Mouse (Mus musculus): ENCODE data around the gene G6pc. TPM values are rescaled to one million over a fixed set of nuclear protein-coding genes. Genes with fewer than 3 reads are reported as not detected.
A peak's percentile ranks its signal among the peaks of the same experiment; 100 is the strongest.
"Not testable (repeated sequence)": the region's sequence is repeated elsewhere in the genome, so short reads cannot be mapped to it uniquely, and the experiment has no call there.

Gene G6pc
- polyA plus RNA-seq, 1 experiment from 2014 or later, result not detected

DNA sequence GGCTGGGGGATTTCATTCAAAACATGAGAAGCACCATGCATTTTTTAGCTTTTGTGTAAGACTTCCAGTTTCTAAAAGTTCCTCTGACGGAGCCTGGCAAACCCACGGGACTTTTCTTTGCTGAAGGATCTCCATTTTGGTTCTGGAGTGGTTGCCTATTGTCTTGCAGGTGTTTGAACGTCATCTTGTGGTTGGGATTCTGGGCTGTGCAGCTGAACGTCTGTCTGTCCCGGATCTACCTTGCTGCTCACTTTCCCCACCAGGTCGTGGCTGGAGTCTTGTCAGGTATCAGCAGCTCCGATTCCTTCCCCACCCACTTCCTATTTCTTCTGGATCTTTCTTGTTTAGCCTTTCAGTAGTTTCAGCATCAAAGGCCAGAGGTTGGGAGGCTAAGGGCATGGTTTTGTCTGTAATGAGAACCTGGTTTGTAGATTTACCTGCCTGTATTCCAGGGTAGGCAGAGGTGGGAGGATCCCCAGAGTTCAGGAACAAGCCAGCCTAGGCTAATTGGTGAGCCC, 7.1 kb downstream of the G6pc start:
- ATAC-seq (ENCODE audit: low read depth), result no peak
- Histone ChIP-seq H3K4me3 (ENCODE audit: low read length) (no peak overlapping the region), H3K9me3 (ENCODE audit: control insufficient read depth, low read length) (no peaks in the 10 kb centered on the region), H3K27ac (ENCODE audit: low read length) (no peak overlapping the region), H3K36me3 (ENCODE audit: control insufficient read depth, insufficient read depth, low read length) (no peaks in the 10 kb centered on the region), H3K9ac (ENCODE audit: low read length) (no peak overlapping the region), H3K4me2 (ENCODE audit: low read depth, low read length) (no peak overlapping the region), H3K27me3 (ENCODE audit: control insufficient read depth, insufficient read depth, low read depth, low read length) (no peaks in the 10 kb centered on the region), H3K4me1 (replicated peaks; ENCODE audit: control insufficient read depth, insufficient read depth, low read length) (no peaks in the 10 kb centered on the region)
- WGBS, result 63% methylated on average over 7 of the region's 7 CpGs

GRCm38 (mm10) chr11:101378196-101378595, 10.8 kb downstream of the G6pc start:
- not testable (repeated sequence) for H3K27ac ChIP-seq (ENCODE audit: low read length); H3K4me2 ChIP-seq (ENCODE audit: low read depth, low read length); H3K9ac ChIP-seq (ENCODE audit: low read length); H3K4me3 ChIP-seq (ENCODE audit: low read length); H3K36me3 ChIP-seq (ENCODE audit: control insufficient read depth, insufficient read depth, low read length); H3K9me3 ChIP-seq (ENCODE audit: control insufficient read depth, low read length); H3K27me3 ChIP-seq (ENCODE audit: control insufficient read depth, insufficient read depth, low read depth, low read length); ATAC-seq (ENCODE audit: low read depth); H3K4me1 ChIP-seq (replicated peaks; ENCODE audit: control insufficient read depth, insufficient read depth, low read length)
- 92% methylated on average over 8 of the region's 8 CpGs for WGBS

DNA sequence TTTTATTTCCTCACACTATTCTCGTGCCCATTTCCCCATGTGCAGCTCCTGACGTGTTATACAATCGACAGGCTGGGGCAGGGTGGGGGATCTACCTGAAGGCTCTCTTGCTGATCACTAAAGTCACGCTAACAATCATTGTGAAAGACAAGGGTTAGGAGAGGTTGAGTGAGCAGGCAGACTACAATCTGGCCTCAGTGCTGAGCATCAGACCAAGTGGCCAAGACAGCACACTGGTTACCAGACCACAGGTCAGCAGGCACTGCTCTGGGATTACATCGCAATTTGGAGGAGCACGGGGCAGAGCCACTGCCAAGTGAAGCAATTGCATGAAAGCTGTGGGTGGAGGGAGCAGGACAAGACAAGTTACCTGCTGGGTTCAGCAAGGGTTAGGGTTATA, 11.6 kb downstream of the G6pc start:
- no peak overlapping the region for H3K4me3 ChIP-seq (ENCODE audit: low read length)
- 78% methylated on average over 6 of the region's 6 CpGs for WGBS
- H3K4me1 ChIP-seq (replicated peaks; ENCODE audit: control insufficient read depth, insufficient read depth, low read length), result no peaks in the 10 kb centered on the region
- no peak overlapping the region for H3K9ac ChIP-seq (ENCODE audit: low read length)
- no peaks in the 10 kb centered on the region for H3K9me3 ChIP-seq (ENCODE audit: control insufficient read depth, low read length)
- no peak for ATAC-seq (ENCODE audit: low read depth)
- no peak overlapping the region for H3K27ac ChIP-seq (ENCODE audit: low read length)
- H3K27me3 ChIP-seq (ENCODE audit: control insufficient read depth, insufficient read depth, low read depth, low read length), result no peaks in the 10 kb centered on the region
- no peaks in the 10 kb centered on the region for H3K36me3 ChIP-seq (ENCODE audit: control insufficient read depth, insufficient read depth, low read length)
- no peak overlapping the region for H3K4me2 ChIP-seq (ENCODE audit: low read depth, low read length)

DNA sequence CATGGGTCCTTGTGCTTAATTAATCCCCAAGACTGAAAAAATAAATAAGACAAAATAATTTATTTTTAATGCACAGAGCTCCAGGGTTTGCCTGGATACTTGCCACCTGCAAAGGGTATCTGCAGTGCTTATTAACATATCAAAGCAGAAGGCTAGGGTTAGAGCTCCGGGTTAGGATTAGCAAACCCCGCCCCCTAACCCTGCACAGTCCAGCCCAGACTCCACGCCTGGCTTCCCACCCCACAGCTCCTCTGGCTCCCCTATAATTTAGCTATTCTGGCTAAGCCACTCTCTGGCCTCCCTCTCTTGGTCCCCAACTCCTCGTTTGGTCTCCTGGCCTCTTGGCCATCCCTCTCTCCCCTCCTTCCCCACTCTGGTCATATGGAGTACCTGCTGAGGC, 14.5 kb downstream of the G6pc start:
- ATAC-seq (ENCODE audit: low read depth), result no peak

DNA sequence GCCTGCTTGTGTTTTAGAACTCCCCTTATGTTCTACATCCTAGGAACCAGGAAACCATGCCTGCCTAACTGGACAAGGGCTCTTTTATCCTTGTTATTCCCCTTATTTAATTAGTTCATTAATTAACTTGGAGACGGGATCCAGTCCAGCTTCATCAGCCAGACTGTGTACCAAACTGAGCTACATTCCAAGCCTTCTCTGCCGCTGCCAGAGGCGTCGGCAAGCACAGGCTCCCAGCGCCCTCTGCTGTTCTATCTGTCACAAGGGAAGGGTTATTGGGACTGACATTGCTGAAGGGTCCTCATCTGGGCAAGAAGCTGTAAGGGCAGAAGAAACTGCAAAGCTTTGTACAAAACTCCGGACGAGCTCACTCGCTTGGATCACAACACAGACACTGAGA, 27.7 kb downstream of the G6pc start:
- WGBS, result 0% methylated on average over 8 of the region's 8 CpGs
- H3K4me3 ChIP-seq (ENCODE audit: low read length), result no peak overlapping the region
- H3K27me3 ChIP-seq (ENCODE audit: control insufficient read depth, insufficient read depth, low read depth, low read length), result no peaks in the 10 kb centered on the region
- H3K9ac ChIP-seq (ENCODE audit: low read length), result no peak overlapping the region
- H3K4me2 ChIP-seq (ENCODE audit: low read depth, low read length), result no peak overlapping the region
- H3K9me3 ChIP-seq (ENCODE audit: control insufficient read depth, low read length), result no peaks in the 10 kb centered on the region
- ATAC-seq (ENCODE audit: low read depth), result peak; percentile 75
- no peaks in the 10 kb centered on the region for H3K36me3 ChIP-seq (ENCODE audit: control insufficient read depth, insufficient read depth, low read length)
- H3K27ac ChIP-seq (ENCODE audit: low read length), result no peak overlapping the region
- H3K4me1 ChIP-seq (replicated peaks; ENCODE audit: control insufficient read depth, insufficient read depth, low read length), result no peaks in the 10 kb centered on the region

More for the DNA sequence above, 14.5 kb downstream of the G6pc start:
- no peak overlapping the region for H3K4me2 ChIP-seq (ENCODE audit: low read depth, low read length)
- H3K9me3 ChIP-seq (ENCODE audit: control insufficient read depth, low read length), result no peaks in the 10 kb centered on the region
- no peak overlapping the region for H3K27ac ChIP-seq (ENCODE audit: low read length)
- H3K36me3 ChIP-seq (ENCODE audit: control insufficient read depth, insufficient read depth, low read length), result no peaks in the 10 kb centered on the region
- 24% methylated on average over 4 of the region's 4 CpGs for WGBS
- H3K4me1 ChIP-seq (replicated peaks; ENCODE audit: control insufficient read depth, insufficient read depth, low read length), result no peaks in the 10 kb centered on the region
- no peak overlapping the region for H3K9ac ChIP-seq (ENCODE audit: low read length)
- H3K27me3 ChIP-seq (ENCODE audit: control insufficient read depth, insufficient read depth, low read depth, low read length), result no peaks in the 10 kb centered on the region
- H3K4me3 ChIP-seq (ENCODE audit: low read length), result no peak overlapping the region

DNA sequence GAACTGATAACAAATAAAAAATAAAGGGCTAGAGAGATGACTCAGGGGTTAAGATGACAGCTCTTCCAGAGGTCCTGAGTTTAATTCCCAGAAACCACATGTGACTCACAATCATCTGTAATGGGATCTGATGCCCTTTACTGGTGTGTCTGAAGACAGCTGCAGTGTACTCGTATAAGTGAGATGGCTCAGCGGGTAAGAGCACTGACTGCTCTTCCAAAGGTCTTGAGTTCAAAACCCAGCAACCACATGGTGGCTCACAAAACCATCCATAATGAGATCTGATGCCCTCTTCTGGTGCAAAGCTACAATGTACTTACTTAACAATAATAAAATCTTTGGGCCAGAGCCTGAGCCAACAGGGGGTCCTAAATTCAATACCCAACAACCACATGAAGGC, 47.9 kb downstream of the G6pc start:
- Histone ChIP-seq H3K27me3 (ENCODE audit: control insufficient read depth, insufficient read depth, low read depth, low read length) (no peaks in the 10 kb centered on the region), H3K9ac (ENCODE audit: low read length) (no peak overlapping the region), H3K4me3 (ENCODE audit: low read length) (no peak overlapping the region), H3K4me2 (ENCODE audit: low read depth, low read length) (no peak overlapping the region), H3K36me3 (ENCODE audit: control insufficient read depth, insufficient read depth, low read length) (peaks cover 18% of the 10 kb centered on the region), H3K27ac (ENCODE audit: low read length) (no peak overlapping the region), H3K4me1 (replicated peaks; ENCODE audit: control insufficient read depth, insufficient read depth, low read length) (peaks cover 6% of the 10 kb centered on the region), H3K9me3 (ENCODE audit: control insufficient read depth, low read length) (no peaks in the 10 kb centered on the region)
- WGBS, result 88% methylated on average over 2 of the region's 2 CpGs
- ATAC-seq (ENCODE audit: low read depth), result no peak

DNA sequence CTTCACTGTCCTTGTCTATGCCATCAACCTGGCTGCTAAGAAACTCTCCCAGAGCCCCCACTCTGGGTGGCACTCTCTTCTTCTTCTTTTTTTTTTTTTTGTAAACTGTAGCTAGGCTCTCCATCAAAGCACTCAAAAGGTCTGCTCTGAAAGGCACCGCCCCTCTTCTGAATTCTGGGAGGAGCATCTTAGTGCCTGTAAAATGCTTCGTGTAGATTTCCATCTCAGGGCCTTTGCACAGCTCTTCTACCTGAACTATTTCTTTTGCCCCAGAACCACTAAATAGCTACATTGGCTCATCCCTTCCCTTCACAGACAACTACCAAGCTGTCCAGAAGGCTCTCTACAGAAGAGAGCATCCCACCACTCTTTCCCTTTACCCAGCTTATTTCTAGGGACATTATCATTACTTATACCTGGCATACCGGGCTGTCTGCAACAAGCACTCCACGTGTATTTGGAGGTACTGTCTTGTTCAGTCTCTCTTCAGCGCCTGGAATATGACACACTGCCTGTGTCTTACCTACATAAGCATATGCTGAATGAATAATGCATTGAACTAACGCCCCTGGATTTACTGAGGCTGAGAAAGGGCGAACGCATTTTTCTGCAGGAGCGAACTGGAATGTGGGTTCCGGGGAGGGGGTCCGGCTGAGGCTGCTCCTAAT, 49.2 kb downstream of the G6pc start:
- H3K9ac ChIP-seq (ENCODE audit: low read length), result peak overlapping the region; percentile 86
- H3K27ac ChIP-seq (ENCODE audit: low read length), result 0 out of 2 replicates have a peak overlapping the region, but pooled peaks have one; percentile 4
- ATAC-seq (ENCODE audit: low read depth), result peak; percentile 8; the same call in 1 of the 2 replicates
- H3K4me1 ChIP-seq (replicated peaks; ENCODE audit: control insufficient read depth, insufficient read depth, low read length), result peaks cover 6% of the 10 kb centered on the region
- no peaks in the 10 kb centered on the region for H3K27me3 ChIP-seq (ENCODE audit: control insufficient read depth, insufficient read depth, low read depth, low read length)
- H3K9me3 ChIP-seq (ENCODE audit: control insufficient read depth, low read length), result no peaks in the 10 kb centered on the region
- peaks cover 10% of the 10 kb centered on the region for H3K36me3 ChIP-seq (ENCODE audit: control insufficient read depth, insufficient read depth, low read length)
- peak overlapping the region; percentile 82 for H3K4me2 ChIP-seq (ENCODE audit: low read depth, low read length)
- peak overlapping the region; percentile 66 for H3K4me3 ChIP-seq (ENCODE audit: low read length)
- WGBS, result under 1% methylated on average over 11 of the region's 11 CpGs

DNA sequence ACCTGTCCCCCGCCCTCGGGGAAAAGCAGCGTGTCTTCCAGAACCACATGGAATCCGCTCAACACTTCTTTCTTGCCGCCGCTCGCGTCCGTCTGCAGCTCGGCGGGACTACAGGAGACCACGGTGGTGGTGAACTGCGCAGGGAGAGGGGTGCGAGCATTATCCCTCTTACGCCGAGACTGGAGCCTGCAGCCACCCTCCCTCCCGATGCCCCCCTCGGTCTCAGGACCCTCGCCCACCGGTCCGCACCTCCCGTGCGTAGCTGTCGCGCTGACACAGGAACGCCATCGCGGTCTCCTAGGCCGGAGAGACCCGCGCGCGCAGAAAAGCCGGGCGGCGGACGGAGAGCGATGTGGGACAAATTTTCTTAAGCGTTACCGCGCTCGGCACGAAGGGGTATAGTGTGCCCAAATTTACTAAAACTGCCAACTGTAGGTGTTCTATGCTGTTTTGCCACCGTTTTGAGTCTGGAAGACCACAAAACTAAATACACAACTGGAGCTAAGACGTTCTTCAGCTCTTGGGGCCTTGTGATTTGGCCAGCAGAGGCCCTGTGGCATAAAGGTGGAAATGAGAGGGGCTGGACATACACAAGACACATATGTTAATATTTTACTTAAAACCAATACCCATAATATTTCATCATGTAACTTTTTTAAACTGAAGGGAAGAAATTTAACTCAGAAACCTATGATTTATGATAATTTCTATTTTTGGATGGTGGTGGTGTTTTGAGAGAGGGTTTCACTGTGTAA, 49.9 kb downstream of the G6pc start, which contains the start of gene Aarsd1:
Aarsd1 (minus strand) TSS at position 515 of the 755 bp plus-strand sequence.
- Histone ChIP-seq H3K36me3 (ENCODE audit: control insufficient read depth, insufficient read depth, low read length) (peaks cover 5% of the 10 kb centered on the region; the same call in 1 of the 2 replicates), H3K27ac (ENCODE audit: low read length) (peak within 1 kb of the TSS; percentile 53; the same call in 1 of the 2 replicates), H3K4me1 (replicated peaks; ENCODE audit: control insufficient read depth, insufficient read depth, low read length) (peaks cover 6% of the 10 kb centered on the region), H3K4me3 (ENCODE audit: low read length) (peak within 1 kb of the TSS; percentile 66), H3K27me3 (ENCODE audit: control insufficient read depth, insufficient read depth, low read depth, low read length) (no peaks in the 10 kb centered on the region), H3K9ac (ENCODE audit: low read length) (peak within 1 kb of the TSS; percentile 86), H3K4me2 (ENCODE audit: low read depth, low read length) (peak within 1 kb of the TSS; percentile 82), H3K9me3 (ENCODE audit: control insufficient read depth, low read length) (no peaks in the 10 kb centered on the region)
- ATAC-seq (ENCODE audit: low read depth), result peak; percentile 79
- WGBS, result under 1% methylated on average over 38 of the region's 45 CpGs

- Histone ChIP-seq H3K4me3 (ENCODE audit: low read length) (no peak overlapping the region), H3K27ac (ENCODE audit: low read length) (no peak overlapping the region), H3K9me3 (ENCODE audit: control insufficient read depth, low read length) (no peaks in the 10 kb centered on the region), H3K36me3 (ENCODE audit: control insufficient read depth, insufficient read depth, low read length) (no peaks in the 10 kb centered on the region), H3K27me3 (ENCODE audit: control insufficient read depth, insufficient read depth, low read depth, low read length) (no peaks in the 10 kb centered on the region), H3K4me1 (replicated peaks; ENCODE audit: control insufficient read depth, insufficient read depth, low read length) (peaks cover 6% of the 10 kb centered on the region), H3K9ac (ENCODE audit: low read length) (no peak overlapping the region), H3K4me2 (ENCODE audit: low read depth, low read length) (no peak overlapping the region)
- 58% methylated on average over 6 of the region's 6 CpGs for WGBS
- ATAC-seq (ENCODE audit: low read depth), result no peak
Measured at GRCm38 (mm10) chr11:101418991-101419390, 51.6 kb downstream of the G6pc start.

All from lung, embryonic 16.5 days (tissue).